Mouse (Mus musculus) inflammation-experienced regulatory T-cells (primary cell): ENCODE data around the gene Edn3. TPM values are rescaled to one million over a fixed set of nuclear protein-coding genes. Genes with fewer than 3 reads are reported as not detected.

Experiments used
- polyA plus RNA-seq, 2 experiments: library from polyadenylated mRNA; unstranded; fragments of 100-300 nt; shearing (Covaris generic); gene quantifications; one replicate each; pipeline ENCODE4 v1.2.1; 2017

Gene Edn3
- polyA plus RNA-seq: 1 to 10 TPM in 1 of 2 experiments, under 1 TPM in 1; 0.14 to 3.1 TPM

GRCm38 (mm10) chr2:174760479-174761121 lies at the start of gene Edn3:
Gene Edn3, plus strand, starts transcription at chr2:174760619.

Other genes with a start within 250 kb of the Edn3 start
- 10 to 100 TPM in 1 of 2 experiments, 1 to 10 TPM in 1; 8.3 to 15.1 TPM for gene Zfp831, start 117.1 kb upstream of the Edn3 start, polyA plus RNA-seq
- gene Gm14444, start 249.6 kb downstream of the Edn3 start, polyA plus RNA-seq: under 1 TPM; 0.69 to 0.78 TPM